Mouse (Mus musculus) bone marrow, adult 2 months (tissue): ENCODE measurements around the gene Sptssb.

Experiments used
- CTCF ChIP-seq: fragments of 200-500 bp; IDR thresholded peaks from 2 replicates; pipeline ENCODE4 v1.5.1; 2011; ENCODE audit warnings: low read length, control low read depth; ENCODE audit not compliant: control insufficient read depth, insufficient read depth
- POLR2A ChIP-seq: fragments of 200-500 bp; IDR thresholded peaks from 2 replicates; pipeline ENCODE4 v1.6.1; 2011; ENCODE audit warnings: low read depth, mild to moderate bottlenecking, control low read depth, low read length, borderline replicate concordance; ENCODE audit not compliant: control insufficient read depth

GRCm38 (mm10) chr3:69908074-69908473, 48.3 kb upstream of the Sptssb start:
- TF ChIP-seq CTCF, result no peak
- TF ChIP-seq POLR2A, result no peak
